Mouse (Mus musculus): Measurements from ENCODE around the gene N4bp1.

DNA sequence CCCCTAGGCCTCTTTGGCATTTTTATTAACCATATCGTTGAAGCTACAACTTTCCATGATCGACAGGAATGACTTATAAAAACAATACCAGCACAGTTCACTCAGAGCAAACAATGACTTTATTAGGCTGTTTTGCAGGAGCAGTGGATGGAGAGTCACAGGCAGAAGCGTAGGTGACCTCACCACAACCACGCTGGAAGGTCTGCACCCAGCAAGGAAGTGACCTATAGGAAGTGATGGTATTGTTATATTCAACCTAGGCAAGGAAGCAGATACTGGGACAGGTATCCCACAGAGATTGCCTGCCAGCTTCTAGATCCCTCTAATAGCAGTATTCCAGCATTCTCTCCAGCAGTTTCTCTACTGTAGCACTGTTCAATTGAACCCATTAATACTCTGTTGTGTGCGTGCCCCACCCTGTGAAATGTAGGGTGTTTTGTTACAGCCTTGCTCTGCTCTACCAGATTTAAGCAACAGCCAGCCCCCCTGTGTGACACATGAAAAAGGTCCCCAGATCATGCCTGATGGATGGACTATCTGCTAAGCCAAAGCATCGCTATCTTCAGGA is 9.2 kb upstream of the N4bp1 start:
- TF ChIP-seq MYOG (IDR thresholded peaks at IDR 0.05; ENCODE audit: control insufficient read depth in 1 of 3, insufficient read depth in 1 of 3, insufficient read length in 2 of 3, low read depth in 2 of 3) (no peak), POLR2A (IDR thresholded peaks at IDR 0.05; ENCODE audit: insufficient read length, low read depth) (no peak), USF1 (IDR thresholded peaks at IDR 0.05; ENCODE audit: low read depth) (no peak), CEBPB (IDR thresholded peaks at IDR 0.05; ENCODE audit: insufficient read depth, poor library complexity, severe bottlenecking) (no peak), TCF3 (IDR thresholded peaks at IDR 0.05; ENCODE audit: insufficient read length, low read depth) (no peak), TCF12 (IDR thresholded peaks at IDR 0.05; ENCODE audit: insufficient read depth, poor library complexity, severe bottlenecking) (no peak), MAX (IDR thresholded peaks at IDR 0.05; ENCODE audit: low read depth) (no peak)

All from myocyte (in vitro differentiated cells).